Mouse (Mus musculus): Measurements from ENCODE around the gene Vps29. TPM values are rescaled to one million over a fixed set of nuclear protein-coding genes. Genes with fewer than 3 reads are reported as not detected.

Gene Vps29
- polyA plus RNA-seq, 1 experiment from 2014 or later = 187 TPM

DNA sequence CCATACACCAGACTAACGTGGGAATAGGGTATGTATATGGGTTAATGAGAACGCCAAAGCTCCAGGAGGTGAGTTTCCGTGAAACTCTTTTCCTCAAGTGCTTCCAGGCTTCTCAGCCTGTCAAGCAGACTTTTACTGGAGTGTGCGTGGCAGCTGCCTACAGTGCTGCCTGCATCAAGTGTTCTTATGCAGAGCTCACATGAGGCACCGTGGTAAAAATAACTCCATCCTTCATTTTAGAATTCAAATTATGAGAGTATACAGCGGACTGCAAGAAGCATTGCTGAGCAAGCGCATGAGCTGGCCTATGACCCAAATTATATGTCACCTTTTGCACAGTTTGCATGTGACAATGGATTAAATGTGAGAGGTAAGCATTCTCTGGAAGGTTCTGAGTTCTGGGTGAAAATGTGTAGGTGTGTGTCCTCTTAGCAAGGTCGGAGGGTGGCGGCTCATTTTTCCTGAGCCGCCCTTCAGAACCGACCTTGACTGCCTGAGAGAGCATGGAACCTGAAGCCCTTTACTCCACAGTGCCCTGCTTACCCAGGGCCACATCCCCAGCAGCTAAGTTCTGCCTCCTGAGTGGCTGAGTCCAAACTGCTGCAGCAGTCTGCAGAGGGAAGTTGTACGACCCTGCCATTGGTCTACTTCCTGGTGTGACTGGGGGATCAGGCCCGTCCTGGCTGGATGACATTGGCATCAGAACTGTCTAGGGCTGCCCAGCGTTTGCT lies 34.5 kb upstream of the Vps29 start:
- no peak overlapping the region for H3K4me3 ChIP-seq
- no peaks in the 10 kb centered on the region for H3K9me3 ChIP-seq
- DNase-seq (ENCODE audit: extremely low spot score, low spot score) = no peak
- no peaks in the 10 kb centered on the region for H3K27me3 ChIP-seq (ENCODE audit: poor library complexity, severe bottlenecking)
- no peaks in the 10 kb centered on the region for H3K4me1 ChIP-seq
- WGBS = 80% methylated on average over 14 of the region's 14 CpGs
- no peak overlapping the region for H3K27ac ChIP-seq
- H3K36me3 ChIP-seq (replicated peaks) = peaks cover 81% of the 10 kb centered on the region

DNA sequence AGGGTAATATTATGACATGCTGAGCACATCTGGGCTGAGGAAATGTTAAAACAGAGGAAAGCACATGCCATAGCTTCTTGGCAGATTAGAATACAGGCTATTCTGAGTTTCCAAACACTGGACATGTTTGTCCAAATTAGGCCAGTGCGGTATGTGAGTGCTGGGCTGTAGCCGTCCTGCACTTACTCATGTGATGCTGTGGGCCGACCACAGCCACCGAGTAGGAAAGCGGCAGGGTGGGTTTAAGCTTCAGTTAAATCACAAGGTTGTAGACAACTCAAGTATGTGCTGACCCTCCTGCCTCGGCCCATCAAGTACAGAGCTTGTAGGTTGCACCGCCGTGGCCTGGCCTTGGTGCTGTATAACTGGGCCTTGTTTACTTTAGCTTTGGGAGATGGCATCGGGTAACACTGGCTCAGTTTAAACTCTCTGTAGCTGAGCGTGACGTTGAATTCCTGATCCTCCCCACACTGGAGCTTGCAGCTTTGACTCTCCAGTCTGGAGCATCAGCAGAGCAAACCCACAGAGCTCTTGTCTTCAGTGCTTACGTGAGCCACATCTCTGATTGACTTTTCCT lies 33.9 kb upstream of the Vps29 start:
- no peaks in the 10 kb centered on the region for H3K27me3 ChIP-seq (ENCODE audit: poor library complexity, severe bottlenecking)
- WGBS = 88% methylated on average over 12 of the region's 12 CpGs
- no peak for DNase-seq (ENCODE audit: extremely low spot score, low spot score)
- no peak overlapping the region for H3K4me3 ChIP-seq
- H3K4me1 ChIP-seq = no peaks in the 10 kb centered on the region
- H3K9me3 ChIP-seq = no peaks in the 10 kb centered on the region
- H3K36me3 ChIP-seq (replicated peaks) = peaks cover 81% of the 10 kb centered on the region
- no peak overlapping the region for H3K27ac ChIP-seq

DNA sequence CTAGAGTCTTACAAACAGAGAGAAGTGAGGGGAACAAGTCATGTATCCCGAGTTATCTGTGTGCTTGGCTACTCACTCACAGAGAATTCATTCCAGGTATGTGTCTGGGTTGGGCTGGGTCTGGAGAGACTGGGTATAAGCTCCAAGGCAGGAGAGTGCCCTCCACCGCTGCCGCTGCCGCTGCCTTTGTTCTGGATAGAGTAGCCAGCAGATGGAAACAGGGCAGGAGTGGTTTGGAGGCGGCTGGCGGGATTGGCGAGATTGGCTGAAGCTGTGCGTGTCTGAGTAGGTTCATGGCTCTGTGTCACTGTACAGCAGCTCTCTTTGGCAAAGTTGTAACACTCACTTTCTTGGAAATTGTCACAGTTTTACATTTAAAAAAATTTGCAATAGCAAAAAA lies 30.6 kb upstream of the Vps29 start:
- Histone ChIP-seq H3K4me1 (no peaks in the 10 kb centered on the region), H3K4me3 (no peak overlapping the region), H3K9me3 (no peaks in the 10 kb centered on the region), H3K36me3 (replicated peaks) (peaks cover 75% of the 10 kb centered on the region), H3K27ac (no peak overlapping the region), H3K27me3 (ENCODE audit: poor library complexity, severe bottlenecking) (no peaks in the 10 kb centered on the region)
- WGBS = 69% methylated on average over 8 of the region's 8 CpGs
- no peak for DNase-seq (ENCODE audit: extremely low spot score, low spot score)

DNA sequence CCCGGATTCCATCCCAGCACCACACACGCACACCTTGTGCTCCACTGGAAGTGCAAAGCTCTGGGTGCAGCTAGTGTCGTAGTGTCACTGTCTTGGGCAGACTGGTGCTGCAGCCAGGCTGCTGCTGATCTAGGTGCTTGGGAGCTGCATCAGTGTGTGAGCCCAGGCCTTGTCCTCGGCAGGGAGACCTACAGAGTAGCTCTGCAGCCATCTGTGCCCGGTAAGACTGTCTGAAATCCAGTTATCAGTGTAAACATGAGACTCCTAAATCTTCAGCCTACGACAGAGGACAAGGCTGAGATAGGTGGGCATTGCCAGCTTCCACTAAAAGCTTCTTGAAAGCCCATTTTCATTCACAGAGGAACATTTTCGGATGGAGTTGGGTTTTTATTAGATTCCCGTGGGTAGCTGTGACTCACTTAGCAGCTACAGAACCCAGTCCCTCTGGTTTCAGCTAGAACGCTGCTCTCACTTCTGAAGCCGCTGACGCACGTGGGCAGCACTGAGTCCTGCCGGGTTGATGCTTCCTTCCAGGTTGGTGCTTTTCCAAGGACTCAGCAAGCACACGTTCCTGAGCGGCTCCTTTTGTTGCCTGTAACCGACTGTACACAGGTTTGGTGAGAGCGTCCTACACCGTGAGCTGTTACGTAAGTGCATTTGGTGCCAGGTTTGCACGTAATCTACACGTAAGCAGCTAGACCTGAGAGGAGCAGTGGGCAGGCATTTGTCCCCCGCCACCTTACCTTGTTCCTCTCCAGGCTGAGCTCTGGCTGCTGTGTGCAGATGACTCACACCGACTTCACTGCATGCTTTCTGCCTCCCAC lies 29.3 kb upstream of the Vps29 start:
- H3K4me3 ChIP-seq = no peak overlapping the region
- peaks cover 69% of the 10 kb centered on the region for H3K36me3 ChIP-seq (replicated peaks)
- H3K27ac ChIP-seq = no peak overlapping the region
- no peaks in the 10 kb centered on the region for H3K27me3 ChIP-seq (ENCODE audit: poor library complexity, severe bottlenecking)
- WGBS = 91% methylated on average over 23 of the region's 23 CpGs
- no peak for DNase-seq (ENCODE audit: extremely low spot score, low spot score)
- no peaks in the 10 kb centered on the region for H3K9me3 ChIP-seq
- H3K4me1 ChIP-seq = no peaks in the 10 kb centered on the region

DNA sequence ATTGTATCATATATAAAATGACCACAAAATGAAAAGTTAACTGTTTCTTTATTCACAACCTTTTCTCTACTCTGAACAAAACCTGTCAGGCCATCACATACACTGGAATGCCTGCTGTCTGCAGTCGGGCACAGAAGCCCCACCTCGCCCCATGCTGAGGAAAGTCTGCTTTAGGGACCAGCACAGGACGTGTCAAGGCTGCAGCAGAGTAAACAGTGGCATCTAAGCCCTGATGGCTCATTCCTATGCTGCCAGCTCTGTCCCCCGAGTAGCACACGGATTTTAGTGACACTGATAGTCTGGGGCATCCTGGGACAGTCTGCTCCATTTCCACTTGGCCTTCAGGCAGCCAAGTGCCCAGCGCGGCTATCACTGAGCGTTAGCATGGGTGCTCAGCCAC lies 28.7 kb upstream of the Vps29 start:
- no peaks in the 10 kb centered on the region for H3K27me3 ChIP-seq (ENCODE audit: poor library complexity, severe bottlenecking)
- H3K4me1 ChIP-seq = no peaks in the 10 kb centered on the region
- no peak for DNase-seq (ENCODE audit: extremely low spot score, low spot score)
- H3K36me3 ChIP-seq (replicated peaks) = peaks cover 63% of the 10 kb centered on the region
- WGBS = 89% methylated on average over 8 of the region's 8 CpGs
- no peak overlapping the region for H3K4me3 ChIP-seq
- H3K27ac ChIP-seq = no peak overlapping the region
- H3K9me3 ChIP-seq = no peaks in the 10 kb centered on the region

DNA sequence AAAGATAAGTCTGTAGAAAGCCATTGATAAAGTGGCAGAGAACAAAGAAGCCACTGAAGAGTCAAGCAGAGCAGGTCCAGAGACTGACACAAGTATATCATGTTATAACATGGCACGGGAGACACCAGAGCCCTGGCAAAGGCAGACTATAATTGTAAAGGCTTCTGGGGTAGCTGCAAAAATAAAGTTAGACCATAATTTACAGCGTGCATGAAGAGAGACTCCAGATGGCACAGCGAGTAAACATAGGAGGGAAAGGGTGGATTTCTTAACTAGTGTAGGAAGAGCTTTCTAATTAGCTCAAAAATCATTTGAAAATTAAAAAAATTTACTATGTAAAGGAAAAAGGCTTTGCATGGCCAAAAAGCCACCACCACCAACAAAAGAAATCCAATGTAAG lies 26.9 kb upstream of the Vps29 start:
- no peak overlapping the region for H3K27ac ChIP-seq
- no peak overlapping the region for H3K4me3 ChIP-seq
- WGBS = 96% methylated on average over 3 of the region's 3 CpGs
- DNase-seq (ENCODE audit: extremely low spot score, low spot score) = no peak
- peaks cover 45% of the 10 kb centered on the region for H3K36me3 ChIP-seq (replicated peaks)
- H3K27me3 ChIP-seq (ENCODE audit: poor library complexity, severe bottlenecking) = no peaks in the 10 kb centered on the region
- H3K9me3 ChIP-seq = no peaks in the 10 kb centered on the region
- no peaks in the 10 kb centered on the region for H3K4me1 ChIP-seq

DNA sequence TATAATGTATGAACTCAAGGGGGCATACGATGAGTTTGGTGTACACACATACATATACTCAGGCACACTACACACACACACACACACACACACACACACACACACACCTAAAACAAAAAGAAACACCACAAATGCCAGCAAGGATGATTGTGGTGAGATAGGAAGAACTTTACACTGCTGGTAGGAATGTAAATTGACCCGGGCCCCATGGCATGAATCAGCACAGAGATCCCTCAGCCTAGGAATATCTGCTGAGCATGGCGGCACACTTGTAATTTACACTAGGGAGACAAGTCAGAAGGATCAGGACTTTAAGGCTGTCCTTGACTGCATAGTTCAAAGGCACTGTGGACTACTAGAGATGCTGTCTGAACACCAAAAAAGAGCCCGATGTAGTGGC lies 23.9 kb upstream of the Vps29 start:
- 94% methylated on average over 4 of the region's 4 CpGs for WGBS
- H3K9me3 ChIP-seq = no peaks in the 10 kb centered on the region
- H3K27ac ChIP-seq = no peak overlapping the region
- no peaks in the 10 kb centered on the region for H3K27me3 ChIP-seq (ENCODE audit: poor library complexity, severe bottlenecking)
- peaks cover 23% of the 10 kb centered on the region for H3K36me3 ChIP-seq (replicated peaks)
- H3K4me1 ChIP-seq = no peaks in the 10 kb centered on the region
- no peak overlapping the region for H3K4me3 ChIP-seq
- DNase-seq (ENCODE audit: extremely low spot score, low spot score) = no peak

DNA sequence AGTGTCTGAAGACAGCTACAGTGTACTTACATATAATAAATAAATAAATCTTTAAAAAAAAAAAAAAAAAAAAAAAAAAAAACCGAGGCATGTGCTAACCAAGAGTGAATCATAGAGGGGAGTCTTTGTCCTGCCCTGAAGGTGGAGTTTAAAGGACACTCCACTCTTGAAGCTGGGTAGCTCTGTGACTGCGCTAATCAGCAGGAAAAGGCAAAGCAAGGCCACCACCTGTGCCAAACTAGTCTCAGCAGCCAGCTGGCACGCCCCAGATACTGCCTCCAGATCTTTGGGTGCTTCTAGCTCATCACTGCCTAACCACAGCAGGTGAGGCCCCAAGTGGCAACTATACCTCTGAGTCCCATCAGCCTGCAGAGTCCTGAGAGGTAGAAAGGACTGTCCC lies 19.5 kb upstream of the Vps29 start:
- Histone ChIP-seq H3K9me3 (no peaks in the 10 kb centered on the region), H3K27me3 (ENCODE audit: poor library complexity, severe bottlenecking) (no peaks in the 10 kb centered on the region), H3K36me3 (replicated peaks) (no peaks in the 10 kb centered on the region), H3K4me3 (no peak overlapping the region), H3K4me1 (no peaks in the 10 kb centered on the region), H3K27ac (no peak overlapping the region)
- no peak for DNase-seq (ENCODE audit: extremely low spot score, low spot score)
- WGBS = 76% methylated on average over 3 of the region's 3 CpGs

DNA sequence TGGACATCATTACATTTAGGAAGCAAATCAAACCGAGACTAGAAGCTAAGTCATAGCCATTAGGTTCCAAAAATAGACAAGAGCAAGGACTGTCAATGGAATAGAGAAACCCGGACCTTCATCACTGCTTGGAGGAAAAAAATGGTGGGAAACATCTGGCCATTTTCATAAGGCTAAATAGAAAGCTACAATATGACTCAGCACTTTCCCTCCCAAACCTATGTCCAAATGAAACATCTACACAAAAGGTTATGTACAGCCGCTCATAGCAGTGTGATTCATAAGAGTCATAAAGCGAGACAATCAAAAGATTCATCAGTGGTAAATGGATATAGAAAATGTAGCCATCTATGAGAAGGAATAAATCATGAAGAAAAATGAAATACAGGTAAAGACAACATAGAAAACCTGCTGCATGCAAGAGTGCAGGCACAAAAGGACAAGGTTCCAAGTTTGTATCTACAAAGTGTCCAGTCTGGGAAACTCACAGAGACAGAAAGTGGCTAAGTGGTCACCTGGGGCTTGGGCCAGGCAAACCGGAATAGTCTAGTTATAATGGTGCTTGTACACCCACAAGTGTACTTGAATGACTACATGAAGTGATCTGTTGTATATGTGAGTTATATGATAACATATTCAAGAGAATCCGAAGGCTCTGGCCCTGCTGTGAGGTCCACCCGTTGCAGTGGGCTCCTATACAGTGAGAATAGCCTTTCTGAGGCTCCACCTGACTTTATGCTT lies 17.4 kb upstream of the Vps29 start:
- no peaks in the 10 kb centered on the region for H3K27me3 ChIP-seq (ENCODE audit: poor library complexity, severe bottlenecking)
- no peaks in the 10 kb centered on the region for H3K36me3 ChIP-seq (replicated peaks)
- H3K4me3 ChIP-seq = no peak overlapping the region
- no peaks in the 10 kb centered on the region for H3K9me3 ChIP-seq
- no peak overlapping the region for H3K27ac ChIP-seq
- no peaks in the 10 kb centered on the region for H3K4me1 ChIP-seq
- DNase-seq (ENCODE audit: extremely low spot score, low spot score) = no peak
- WGBS = 90% methylated on average over 7 of the region's 7 CpGs

DNA sequence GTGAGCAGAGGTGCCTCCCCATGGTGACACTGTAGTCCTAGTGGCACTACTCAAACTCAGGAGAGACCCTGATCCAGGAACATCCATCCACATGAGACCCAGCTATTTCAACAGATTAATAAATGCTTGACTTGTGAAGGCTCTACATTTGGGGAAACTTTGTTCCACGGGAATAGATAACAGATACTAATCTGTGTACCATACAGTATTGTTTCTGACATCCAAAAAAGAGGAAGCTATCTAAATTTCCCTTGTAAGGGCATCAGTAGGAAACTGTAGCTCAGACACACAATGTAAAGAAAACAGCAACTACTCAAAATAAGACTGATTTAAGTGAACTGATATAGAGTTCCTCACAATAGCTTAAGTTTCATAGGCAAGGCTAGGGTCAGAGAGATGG lies 11.3 kb upstream of the Vps29 start:
- no peak for DNase-seq (ENCODE audit: extremely low spot score, low spot score)
- H3K36me3 ChIP-seq (replicated peaks) = no peaks in the 10 kb centered on the region

DNA sequence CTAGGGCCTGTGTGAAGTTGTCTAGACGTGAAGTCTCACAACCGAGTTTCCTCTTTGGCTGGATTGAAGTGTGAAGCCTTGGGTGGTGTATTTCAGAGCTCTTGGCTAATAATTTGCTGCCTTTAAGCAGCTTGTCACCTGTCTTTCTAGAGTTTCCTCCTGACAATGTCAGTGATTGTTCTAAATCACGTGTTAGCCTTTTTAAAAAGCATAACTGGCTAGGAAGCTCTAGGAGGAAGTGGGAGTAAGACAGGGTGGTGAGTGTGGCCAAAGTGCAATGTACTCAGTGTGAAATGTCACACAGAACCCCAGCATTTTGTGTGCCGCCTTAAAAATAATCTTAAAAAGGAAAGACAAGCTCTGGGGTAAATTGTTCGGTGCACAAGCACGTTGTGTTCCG lies 10.4 kb upstream of the Vps29 start:
- H3K9me3 ChIP-seq = no peaks in the 10 kb centered on the region; the same call in 1 of the 2 replicates
- no peak overlapping the region for H3K27ac ChIP-seq
- no peak overlapping the region for H3K4me3 ChIP-seq
- H3K36me3 ChIP-seq (replicated peaks) = no peaks in the 10 kb centered on the region
- H3K27me3 ChIP-seq (ENCODE audit: poor library complexity, severe bottlenecking) = no peaks in the 10 kb centered on the region
- no peak for DNase-seq (ENCODE audit: extremely low spot score, low spot score)
- WGBS = 63% methylated on average over 7 of the region's 7 CpGs
- no peaks in the 10 kb centered on the region for H3K4me1 ChIP-seq

More for the DNA sequence above, 11.3 kb upstream of the Vps29 start:
- H3K27ac ChIP-seq = no peak overlapping the region
- no peaks in the 10 kb centered on the region for H3K4me1 ChIP-seq
- H3K27me3 ChIP-seq (ENCODE audit: poor library complexity, severe bottlenecking) = no peaks in the 10 kb centered on the region
- 91% methylated on average over 1 of the region's 1 CpGs for WGBS
- no peaks in the 10 kb centered on the region; the same call in 1 of the 2 replicates for H3K9me3 ChIP-seq
- no peak overlapping the region for H3K4me3 ChIP-seq

DNA sequence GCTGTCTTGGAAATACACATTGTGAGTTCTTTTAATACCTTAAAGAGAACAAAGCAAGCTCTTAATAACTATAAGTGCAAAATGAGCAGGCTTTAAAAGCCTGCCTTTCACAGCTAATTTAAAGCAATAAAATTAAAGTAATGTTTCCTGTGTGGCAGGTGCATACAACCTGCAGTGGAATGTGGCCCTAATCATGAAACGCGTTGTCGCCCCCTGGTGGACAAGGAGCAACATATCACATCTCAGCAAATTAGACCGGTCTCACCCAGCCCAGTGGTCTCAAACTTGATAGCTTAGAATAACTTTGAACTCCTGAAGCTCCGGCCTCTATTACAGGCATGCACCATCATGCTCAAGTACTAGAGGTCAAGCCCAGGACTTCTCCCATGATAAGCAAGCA lies 9.9 kb upstream of the Vps29 start:
- H3K4me3 ChIP-seq = no peak overlapping the region
- 11% methylated on average over 5 of the region's 5 CpGs for WGBS
- no peaks in the 10 kb centered on the region; the same call in 1 of the 2 replicates for H3K9me3 ChIP-seq
- H3K36me3 ChIP-seq (replicated peaks) = no peaks in the 10 kb centered on the region
- no peaks in the 10 kb centered on the region for H3K27me3 ChIP-seq (ENCODE audit: poor library complexity, severe bottlenecking)
- H3K27ac ChIP-seq = no peak overlapping the region
- no peaks in the 10 kb centered on the region for H3K4me1 ChIP-seq
- DNase-seq (ENCODE audit: extremely low spot score, low spot score) = peak; percentile 77

Data from forebrain, embryonic 10.5 days (tissue).